Mouse (Mus musculus): ENCODE data around the gene Gm21974.
"Not testable (repeated sequence)": the region's sequence is repeated elsewhere in the genome, so short reads cannot be mapped to it uniquely, and the experiment has no call there.

Gm21974 gene

GRCm38 (mm10) chr7:127915293-127915692 lies 20.0 kb upstream of the Gm21974 start:
- peak; percentile 40 for DNase-seq (ENCODE audit: low read depth, low spot score)

DNA sequence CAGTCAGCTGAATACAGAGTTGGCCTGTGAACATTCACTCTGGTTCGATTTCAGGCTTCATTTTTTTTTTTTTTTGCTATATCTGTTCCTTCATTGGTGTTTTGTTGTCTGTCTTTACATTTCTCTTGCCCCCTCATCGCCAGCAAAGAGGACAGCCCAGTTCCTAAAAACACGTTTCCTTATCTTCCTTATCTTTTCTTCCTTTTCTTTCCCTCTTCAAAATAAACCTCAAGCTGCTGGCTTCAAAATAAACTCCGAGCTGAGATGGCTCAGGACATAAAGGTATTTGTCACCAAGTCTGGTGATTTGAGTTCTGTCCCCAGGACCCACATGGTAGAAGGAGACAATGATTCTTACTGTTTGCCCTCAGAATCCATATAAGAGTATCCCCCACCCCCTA lies 17.7 kb upstream of the Gm21974 start:
- DNase-seq (ENCODE audit: low read depth, low spot score), result no peak

DNA sequence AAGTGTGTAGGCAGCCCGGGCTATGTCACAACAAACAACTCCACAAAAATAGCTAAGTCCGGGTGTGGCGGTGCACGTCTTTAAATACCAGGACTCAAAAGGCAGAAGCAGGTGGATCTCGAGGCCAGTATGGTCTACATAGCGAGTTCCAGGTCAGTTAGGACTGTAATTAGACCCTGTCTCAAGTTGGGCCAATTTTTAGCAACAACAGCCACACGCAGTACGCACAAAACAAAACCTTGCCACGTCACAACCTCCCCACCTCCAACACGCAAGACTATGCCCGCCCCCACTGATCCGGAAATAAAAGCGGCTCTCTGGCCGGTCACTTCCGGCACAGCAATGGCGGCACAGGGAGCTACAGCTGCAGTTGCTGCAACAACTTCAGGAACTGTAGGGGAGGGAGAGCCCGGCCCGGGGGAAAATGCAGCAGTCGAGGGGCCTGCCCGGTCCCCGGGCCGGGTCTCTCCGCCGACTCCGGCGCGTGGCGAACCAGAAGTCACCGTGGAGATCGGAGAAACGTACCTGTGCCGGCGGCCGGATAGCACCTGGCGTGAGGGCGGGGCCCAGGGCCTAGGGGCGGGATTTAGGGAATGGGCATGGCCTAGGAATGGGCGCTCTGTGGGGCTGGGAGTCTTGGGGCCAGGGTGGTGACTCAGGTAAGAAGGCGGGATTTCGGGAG lies 17.1 kb upstream of the Gm21974 start, which contains the start of gene Kat8:
Gene Kat8 (plus strand): TSS at position 327 of the 682 bp plus-strand sequence.
- peak; percentile 94 for DNase-seq (ENCODE audit: low read depth, low spot score)

GRCm38 (mm10) chr7:127908656-127909055 lies 13.4 kb upstream of the Gm21974 start:
- no peak for DNase-seq (ENCODE audit: low read depth, low spot score)

GRCm38 (mm10) chr7:127907939-127908338 lies 12.7 kb upstream of the Gm21974 start:
- DNase-seq (ENCODE audit: low read depth, low spot score), result no peak

- DNase-seq (ENCODE audit: low read depth, low spot score), result peak; percentile 76
Observed at GRCm38 (mm10) chr7:127903971-127904796, 8.9 kb upstream of the Gm21974 start, which contains the start of gene Bckdk. TSS of gene Bckdk (plus strand) at chr7:127904082.

GRCm38 (mm10) chr7:127901772-127902171 lies 6.5 kb upstream of the Gm21974 start:
- no peak for DNase-seq (ENCODE audit: low read depth, low spot score)

- DNase-seq (ENCODE audit: low read depth, low spot score), result no peak
Observed at GRCm38 (mm10) chr7:127899997-127900396, 4.7 kb upstream of the Gm21974 start.

DNA sequence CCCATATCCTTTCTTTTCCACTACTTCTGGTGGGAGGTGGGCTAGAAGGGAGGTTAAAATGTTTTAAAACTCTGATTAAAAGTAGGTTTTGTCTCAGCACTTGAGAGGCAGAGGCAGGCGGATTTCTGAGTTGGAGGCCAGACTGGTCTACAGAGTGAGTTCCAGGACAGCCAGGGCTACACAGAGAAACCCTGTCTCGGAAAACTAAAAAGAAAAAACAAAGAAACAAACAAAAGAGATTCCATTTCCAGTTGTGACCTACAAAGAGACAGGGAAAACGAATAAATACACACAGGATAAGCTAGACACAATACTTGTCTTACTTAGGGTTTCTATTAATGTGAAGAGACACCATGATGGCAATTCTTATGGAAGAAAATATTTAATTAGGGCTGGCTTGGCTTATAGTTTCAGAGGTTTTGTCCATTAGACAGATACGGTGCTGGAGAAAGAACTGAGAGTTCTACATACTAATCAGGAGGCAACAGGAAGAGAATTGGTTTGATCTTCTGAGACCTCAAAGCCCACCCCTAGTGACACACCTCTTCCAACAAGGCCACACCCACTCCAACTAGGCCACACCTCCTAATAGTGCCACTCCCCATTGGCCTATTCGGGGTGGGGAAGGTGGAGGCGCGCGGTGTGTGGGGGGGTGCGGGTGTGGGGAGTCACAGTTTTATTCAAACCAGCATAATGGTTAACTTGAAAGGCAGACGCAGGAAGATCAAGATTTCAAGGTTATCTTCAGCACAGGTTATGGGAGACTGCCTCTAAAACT lies 3.1 kb upstream of the Gm21974 start:
- peak; percentile 52 for DNase-seq (ENCODE audit: low read depth, low spot score)

GRCm38 (mm10) chr7:127897542-127897941 lies 2.3 kb upstream of the Gm21974 start:
- DNase-seq (ENCODE audit: low read depth, low spot score), result no peak

GRCm38 (mm10) chr7:127896384-127896783 lies 1.1 kb upstream of the Gm21974 start:
- DNase-seq (ENCODE audit: low read depth, low spot score), result peak; percentile 84

- not testable (repeated sequence) for DNase-seq (ENCODE audit: low read depth, low spot score)
Observed at GRCm38 (mm10) chr7:127895891-127896290, 637 bp upstream of the Gm21974 start.

GRCm38 (mm10) chr7:127894480-127894879 lies 774 bp downstream of the Gm21974 start:
- DNase-seq (ENCODE audit: low read depth, low spot score), result no peak

DNA sequence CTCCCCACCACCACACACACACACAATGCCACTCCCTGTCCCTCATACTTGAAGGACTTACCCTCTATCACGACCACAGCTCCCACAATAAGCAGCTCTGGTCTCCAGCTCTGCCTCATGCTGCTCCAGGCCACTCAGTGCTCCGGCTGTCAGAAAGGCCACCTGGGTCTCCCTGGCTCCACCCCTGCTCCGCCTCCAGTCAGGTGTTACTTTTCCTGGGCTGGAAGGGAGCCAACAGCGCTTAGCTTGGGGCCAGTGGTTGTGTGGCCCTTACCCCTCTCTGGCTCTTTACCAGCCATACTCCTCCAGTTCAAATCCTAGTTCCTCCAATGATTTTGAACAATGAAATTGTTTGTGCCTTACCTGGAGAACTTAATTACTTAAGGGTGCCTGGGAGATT lies 4.5 kb downstream of the Gm21974 start, which contains the start of gene Prss53:
Gene Prss53 (minus strand): TSS at position 173 of the 400 bp plus-strand sequence.
- DNase-seq (ENCODE audit: low read depth, low spot score), result no peak

DNA sequence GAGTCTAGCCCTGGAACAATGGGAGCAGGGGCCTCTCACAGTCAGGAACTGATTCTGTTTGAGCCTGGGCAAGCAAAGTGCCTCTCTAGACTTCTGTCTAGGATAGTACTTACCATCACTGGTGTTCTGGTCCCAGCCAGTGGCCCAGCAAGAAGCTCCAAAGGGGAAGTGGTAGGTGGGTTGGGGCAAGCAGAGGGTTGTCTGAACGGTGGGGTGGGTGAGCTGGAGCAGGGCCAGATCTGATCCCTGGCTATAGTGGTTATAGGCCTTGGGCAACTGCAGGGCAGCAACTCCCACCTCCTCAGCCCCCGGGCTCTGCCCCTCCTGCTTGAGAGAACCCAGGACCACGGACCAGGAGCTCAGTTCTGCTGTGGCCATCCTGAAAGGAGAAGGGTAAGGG lies 6.4 kb downstream of the Gm21974 start:
- DNase-seq (ENCODE audit: low read depth, low spot score), result no peak

DNA sequence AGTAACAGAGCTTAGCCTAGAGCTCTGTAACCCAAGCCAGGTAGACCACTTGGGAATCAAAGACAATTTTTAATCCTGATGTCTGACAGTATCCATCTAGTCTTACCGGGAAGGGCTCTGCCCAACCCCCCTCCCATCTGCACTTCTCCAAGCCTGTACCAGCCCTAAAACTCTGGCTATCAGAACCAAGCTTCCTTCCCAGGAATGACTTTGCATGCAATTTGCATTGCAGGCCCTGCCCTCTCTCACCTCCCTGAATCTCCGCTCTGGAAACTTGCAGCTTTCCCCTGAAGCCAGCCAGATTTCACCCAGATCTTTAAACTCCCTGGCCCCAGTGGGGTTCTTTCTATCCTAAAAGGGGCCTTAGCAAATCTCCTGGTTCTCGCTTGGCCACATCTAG lies 7.5 kb downstream of the Gm21974 start:
- no peak for DNase-seq (ENCODE audit: low read depth, low spot score)

DNA sequence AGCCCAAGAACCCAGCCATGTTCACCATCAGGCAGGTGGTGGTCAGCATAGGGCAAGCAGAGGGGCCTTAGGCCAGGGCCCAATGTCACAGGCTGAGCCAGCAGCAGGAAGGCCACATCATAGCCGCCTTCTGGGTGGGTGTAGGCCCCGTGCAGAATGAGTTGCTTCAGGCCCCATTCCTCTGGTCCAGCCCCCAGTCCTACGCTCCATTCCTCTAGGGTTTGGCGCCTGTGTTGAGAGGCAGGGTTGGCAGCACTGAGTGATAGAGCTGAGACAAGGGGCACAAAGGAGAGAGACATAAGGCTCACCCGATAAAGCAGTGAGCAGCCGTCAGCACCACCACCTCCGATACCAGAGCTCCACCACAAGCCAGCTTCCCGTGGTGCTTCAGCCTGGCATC lies 8.1 kb downstream of the Gm21974 start:
- no peak for DNase-seq (ENCODE audit: low read depth, low spot score)

- no peak for DNase-seq (ENCODE audit: low read depth, low spot score)
Observed at GRCm38 (mm10) chr7:127886551-127886950, 8.7 kb downstream of the Gm21974 start.

GRCm38 (mm10) chr7:127885951-127886350 lies 9.3 kb downstream of the Gm21974 start:
- no peak for DNase-seq (ENCODE audit: low read depth, low spot score)

DNA sequence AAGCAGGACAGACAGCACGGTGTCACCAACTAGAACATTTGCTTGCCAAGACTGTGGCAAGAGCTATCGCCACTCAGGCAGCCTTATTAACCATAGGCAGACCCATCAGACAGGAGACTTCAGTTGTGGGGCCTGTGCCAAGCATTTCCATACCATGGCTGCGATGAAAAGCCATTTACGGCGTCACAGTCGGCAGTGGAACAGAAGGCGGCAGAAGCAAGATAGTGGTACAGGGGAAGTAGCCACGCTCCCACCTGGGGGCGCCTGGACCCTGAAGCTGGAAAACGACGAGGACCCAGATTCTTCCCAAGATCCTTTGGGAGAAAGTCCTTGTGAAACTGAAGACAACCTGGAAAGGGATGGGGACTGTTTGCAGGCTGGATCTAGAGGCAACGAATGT lies 14.8 kb downstream of the Gm21974 start:
- DNase-seq (ENCODE audit: low read depth, low spot score), result no peak

DNA sequence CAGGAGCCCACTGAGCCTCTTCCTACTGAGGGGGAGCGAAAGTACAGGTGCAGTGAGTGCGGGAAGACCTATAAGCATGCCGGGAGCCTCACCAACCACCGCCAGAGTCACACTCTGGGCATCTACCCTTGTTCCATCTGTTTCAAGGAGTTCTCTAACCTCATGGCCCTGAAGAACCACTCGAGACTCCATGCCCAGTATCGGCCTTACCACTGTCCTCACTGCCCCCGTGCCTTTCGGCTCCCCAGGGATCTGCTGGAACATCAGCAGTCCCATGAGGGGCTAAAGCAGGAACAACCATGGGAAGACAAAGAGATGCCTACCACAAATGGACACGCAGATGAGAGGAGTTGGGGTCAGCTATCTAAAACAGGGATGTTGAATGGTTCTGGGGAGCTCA lies 16.0 kb downstream of the Gm21974 start:
- DNase-seq (ENCODE audit: low read depth, low spot score), result no peak
